Mouse (Mus musculus): ENCODE results near the gene Plekho2.

Plekho2 gene

GRCm38 (mm10) chr9:65531283-65531682, 48.6 kb downstream of the Plekho2 start:
- DNase-seq (ENCODE audit: low read depth, low spot score), result no peak

- no peak for DNase-seq (ENCODE audit: low read depth, low spot score)
Measured at GRCm38 (mm10) chr9:65529659-65530058, 50.2 kb downstream of the Plekho2 start.

DNA sequence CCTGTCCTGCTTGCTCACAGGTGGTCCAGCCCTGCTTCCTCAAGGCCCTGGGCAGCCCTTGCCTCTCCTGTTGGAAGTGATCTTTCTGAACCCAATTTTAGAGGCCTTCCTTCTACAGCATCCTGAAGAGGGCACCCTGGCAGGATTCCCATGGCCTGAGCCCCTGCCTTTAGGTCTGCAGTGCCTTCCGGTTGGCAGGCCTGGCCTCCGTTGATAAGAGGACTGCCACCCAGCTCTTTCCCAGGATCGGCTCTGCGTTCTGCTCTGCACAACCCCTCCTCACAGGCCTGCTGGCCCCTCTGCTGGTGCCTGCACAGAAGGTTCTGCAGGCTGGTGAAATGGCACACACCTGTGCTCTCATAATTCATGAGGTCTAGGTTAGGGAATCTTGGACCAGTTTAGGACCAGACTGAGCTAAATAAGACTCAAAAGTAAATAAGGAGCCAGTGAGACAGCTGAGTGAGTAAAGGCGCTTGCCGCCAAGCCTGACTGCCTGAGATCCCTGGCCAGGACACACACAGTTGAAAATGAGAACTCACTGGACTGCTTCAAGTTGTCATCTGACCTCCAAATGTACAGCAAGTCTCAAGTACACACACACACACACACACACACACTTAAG, 51.3 kb downstream of the Plekho2 start:
- no peak for DNase-seq (ENCODE audit: low read depth, low spot score)

- no peak for DNase-seq (ENCODE audit: low read depth, low spot score)
Measured at GRCm38 (mm10) chr9:65525445-65526195, 54.2 kb downstream of the Plekho2 start.

GRCm38 (mm10) chr9:65523611-65524364, 56.1 kb downstream of the Plekho2 start:
- peak; percentile 81 for DNase-seq (ENCODE audit: low read depth, low spot score)

GRCm38 (mm10) chr9:65520505-65520876, 59.3 kb downstream of the Plekho2 start:
- no peak for DNase-seq (ENCODE audit: low read depth, low spot score)

- DNase-seq (ENCODE audit: low read depth, low spot score), result no peak
Measured at GRCm38 (mm10) chr9:65519807-65520504, 59.9 kb downstream of the Plekho2 start, which contains the start of gene Ankdd1a. Gene Ankdd1a, minus strand, starts transcription at chr9:65520193.

DNA sequence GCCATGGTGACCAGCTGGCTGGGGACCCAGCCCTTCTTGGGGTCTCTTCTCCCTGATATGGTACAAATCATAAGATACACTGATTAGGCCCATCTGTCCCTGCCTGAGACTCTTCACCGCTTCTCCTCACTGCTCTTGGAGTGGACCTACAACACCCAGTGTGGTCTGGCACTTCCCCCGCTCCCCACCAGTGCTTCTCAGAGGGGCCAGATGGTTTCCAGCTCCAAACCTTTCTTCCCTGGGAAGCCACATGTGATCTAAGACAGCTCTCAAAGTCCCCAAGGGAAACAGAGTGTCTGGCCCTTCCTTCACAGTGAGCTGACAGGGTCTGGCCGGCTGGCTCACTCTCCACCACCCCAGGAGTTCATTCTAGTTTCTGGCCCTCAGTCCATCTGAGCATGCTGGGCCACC, 65.0 kb downstream of the Plekho2 start:
- DNase-seq (ENCODE audit: low read depth, low spot score), result no peak

GRCm38 (mm10) chr9:65514431-65514830, 65.4 kb downstream of the Plekho2 start:
- DNase-seq (ENCODE audit: low read depth, low spot score), result no peak

DNA sequence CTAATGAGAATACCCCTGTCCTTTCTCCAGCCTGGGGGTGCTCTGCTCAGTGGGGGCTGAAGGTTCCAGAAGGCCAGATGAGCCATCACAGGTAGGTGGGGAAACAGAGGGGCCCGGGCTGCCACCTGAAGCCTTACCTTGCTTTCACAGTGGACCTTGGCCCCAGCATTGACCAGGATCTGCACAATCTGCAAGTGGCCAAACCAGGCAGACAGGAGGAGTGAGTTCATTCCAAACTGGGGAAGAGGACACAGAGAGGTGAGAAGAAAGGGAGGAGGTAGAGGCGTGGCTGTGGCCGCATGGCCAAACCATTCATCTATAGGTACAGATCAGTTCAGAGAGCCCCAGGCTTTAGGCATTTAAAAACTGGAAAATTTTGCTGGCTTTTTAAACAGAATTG, 67.3 kb downstream of the Plekho2 start:
- DNase-seq (ENCODE audit: low read depth, low spot score), result no peak

DNA sequence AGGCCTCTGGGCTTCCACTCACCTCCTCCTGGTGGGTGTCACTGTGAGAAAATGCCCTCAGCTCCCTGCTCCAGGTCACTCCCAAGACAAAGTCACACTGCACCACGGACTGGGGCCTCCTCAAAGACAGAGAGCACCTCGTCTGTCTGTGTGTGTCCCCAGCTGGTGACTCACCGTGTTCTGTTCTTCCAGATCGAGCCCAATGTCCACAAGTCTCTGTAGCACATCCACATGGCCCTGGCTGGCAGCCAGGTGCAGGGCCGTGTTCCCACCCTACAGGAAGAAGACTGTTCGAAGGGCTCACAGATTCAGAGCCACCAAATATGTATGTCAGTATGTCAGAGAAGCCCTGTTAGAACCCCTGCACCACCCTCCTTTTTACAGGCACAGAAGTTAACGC, 71.4 kb downstream of the Plekho2 start:
- no peak for DNase-seq (ENCODE audit: low read depth, low spot score)

DNA sequence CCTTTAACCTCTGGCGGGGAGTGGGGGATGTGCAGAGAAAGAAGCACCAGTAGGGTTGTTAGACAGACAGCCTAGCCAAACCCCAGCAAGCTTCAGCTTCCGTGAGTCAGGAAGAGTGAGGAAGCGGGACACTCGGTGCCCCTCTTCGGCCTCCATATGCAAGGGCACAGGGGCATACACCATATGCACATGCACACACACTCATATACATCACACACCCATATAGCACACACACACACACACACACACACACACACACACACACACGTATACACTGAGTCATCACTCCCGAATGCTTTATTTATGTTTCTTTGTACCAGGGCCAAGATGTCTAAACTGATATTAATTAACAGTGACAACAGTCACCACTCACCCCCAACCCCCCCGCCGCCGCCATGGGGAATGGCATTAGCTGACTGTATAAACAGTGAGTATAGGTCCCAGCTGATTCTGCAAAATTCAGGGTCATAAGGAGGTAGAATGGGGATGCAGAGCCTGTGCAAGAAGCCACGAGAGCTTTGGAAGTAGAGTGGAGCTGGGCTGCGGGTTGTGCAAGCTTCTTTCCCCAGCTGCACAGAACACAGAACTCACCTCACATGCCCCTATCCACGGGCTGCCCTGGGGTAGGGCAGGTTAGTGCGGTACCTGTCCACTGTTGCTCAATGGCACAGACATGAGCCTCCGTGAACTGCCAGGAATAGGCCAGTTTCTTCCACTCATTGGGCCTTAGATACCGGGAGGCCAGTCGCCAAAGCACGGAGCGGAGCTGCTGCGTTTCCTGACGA, 76.9 kb downstream of the Plekho2 start:
- DNase-seq (ENCODE audit: low read depth, low spot score), result no peak

Data from CD4-positive helper T cell, adult 2 months (primary cell).